Mouse (Mus musculus) spleen, adult 2 months (tissue): ENCODE measurements around the gene Olfr148.

Source experiments
- CTCF ChIP-seq: fragments of 200-500 bp; IDR thresholded peaks from 2 replicates; pipeline ENCODE4 v1.5.1; 2011; ENCODE audit warnings: mild to moderate bottlenecking, inconsistent platforms; ENCODE audit not compliant: insufficient read depth, insufficient read length, insufficient replicate concordance; ENCODE audit errors: extremely low read depth
- POLR2A ChIP-seq: fragments of 200-500 bp; IDR thresholded peaks from 2 replicates; pipeline ENCODE4 v1.6.1; 2011; ENCODE audit warnings: low read depth, low read length, inconsistent platforms

DNA sequence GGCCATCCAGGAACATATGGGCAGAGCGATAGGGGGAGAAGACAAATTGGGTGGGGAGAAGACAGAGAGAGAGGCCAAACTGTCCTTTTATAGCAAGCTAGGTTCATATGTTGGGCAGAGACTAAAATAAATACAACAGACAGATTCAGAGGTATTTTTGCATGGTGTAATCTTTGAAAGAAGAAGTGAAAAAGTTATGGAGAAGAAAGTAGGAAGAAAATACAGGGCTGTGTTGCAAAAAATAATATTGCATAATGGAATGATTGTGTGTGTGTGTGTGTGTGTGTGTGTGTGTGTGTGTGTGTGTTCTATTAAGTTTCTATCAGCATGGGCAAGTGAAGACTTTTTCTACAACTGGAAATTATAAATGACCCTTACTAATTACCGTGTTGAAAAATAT, 18.6 kb downstream of the Olfr148 start:
- TF ChIP-seq CTCF (no peak), POLR2A (no peak)
